Mouse (Mus musculus) adrenal gland, postnatal 10 days (tissue): ENCODE data around the gene Cbr3. TPM values are rescaled to one million over a fixed set of nuclear protein-coding genes. Genes with fewer than 3 reads are reported as not detected.
A peak's percentile ranks its signal among the peaks of the same experiment; 100 is the strongest.

ENCODE experiments used
- DNase-seq: peaks from one replicate; pipeline ENCODE4 v3.0.0; 2021; ENCODE audit warnings: mixed read lengths
- total RNA-seq, 2 experiments: library from RNA; stranded (reverse); gene quantifications; 2 replicates each; pipeline ENCODE4 v1.2.3; 2021

Cbr3 gene
- total RNA-seq, 2 experiments from 2014 or later = 8.7 to 8.8 TPM

DNA sequence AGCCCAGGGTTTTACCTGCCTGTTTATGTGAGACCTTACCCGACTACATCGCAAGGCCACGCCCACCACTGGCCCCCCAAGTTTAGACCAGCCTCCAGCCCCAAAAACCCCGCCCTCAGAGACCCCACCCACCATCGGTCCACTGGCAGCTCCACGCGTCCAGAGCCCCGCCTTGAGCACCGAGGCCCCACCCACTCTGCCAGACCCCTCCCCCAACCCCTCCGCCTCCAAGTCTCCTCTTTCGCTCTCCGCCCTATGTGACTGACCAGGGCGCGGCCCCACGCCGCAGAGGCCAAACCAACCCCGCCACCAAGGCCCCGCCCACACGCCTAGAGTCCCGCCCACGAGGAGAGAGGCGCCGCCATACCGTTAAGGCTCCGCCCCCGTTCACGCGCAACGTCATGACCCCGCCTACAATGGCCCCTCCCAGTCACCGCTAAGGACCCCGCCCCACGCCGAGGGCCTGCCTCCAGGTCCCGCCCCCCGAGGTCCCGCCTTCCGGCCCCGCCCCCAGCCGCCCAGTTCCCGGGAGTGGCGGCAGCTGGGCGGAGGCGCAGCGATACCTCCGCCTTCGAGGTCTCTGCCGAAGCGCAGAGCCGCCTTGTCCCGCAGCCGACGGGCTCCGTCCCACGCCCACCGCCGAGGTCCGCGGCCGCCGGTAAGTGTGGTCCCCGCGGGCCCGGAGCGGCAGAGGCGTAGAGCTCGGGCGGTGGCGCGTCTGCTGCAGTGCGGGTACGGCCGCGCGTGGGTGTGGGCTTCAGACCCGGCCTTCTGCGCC, 28.6 kb downstream of the Cbr3 start, which contains the start of gene Dop1b:
TSS of gene Dop1b (plus strand) at position 494 of the 778 bp plus-strand sequence.
- peak; percentile 100 for DNase-seq

DNA sequence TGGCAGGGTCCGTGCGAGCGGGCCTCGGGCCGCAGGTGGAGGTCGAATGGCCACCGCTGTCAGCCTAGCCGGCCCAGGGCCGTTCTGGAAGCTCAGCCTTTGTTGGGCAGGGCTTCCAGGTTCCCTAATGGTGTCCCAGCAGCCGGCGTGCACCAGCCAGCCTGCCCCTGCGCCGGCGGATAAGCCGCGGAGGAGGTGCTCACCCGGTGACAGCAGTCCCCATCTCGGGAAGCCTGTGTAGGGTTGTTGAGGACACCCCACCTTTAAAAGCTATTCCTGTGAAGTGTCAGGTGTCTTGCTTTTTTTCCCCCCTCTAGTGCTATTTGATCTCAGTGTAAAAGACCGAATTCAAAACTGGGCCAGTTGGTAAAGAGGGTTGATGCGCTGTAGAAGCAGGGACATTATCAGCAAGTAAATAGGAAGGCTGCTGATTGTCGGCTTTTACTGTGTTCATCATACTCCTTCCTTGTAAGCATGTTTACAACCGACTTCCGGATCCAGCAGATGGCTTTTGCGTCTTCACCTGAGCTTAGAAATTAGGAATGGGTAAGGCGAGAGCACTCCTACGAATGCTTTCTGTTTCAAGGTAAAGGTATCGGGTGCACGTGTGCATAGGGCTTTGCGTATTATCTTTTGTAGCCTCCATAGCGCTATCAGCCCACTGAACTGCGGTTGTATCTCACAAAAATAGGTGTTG, 29.3 kb downstream of the Cbr3 start:
- DNase-seq = peak; percentile 66

DNA sequence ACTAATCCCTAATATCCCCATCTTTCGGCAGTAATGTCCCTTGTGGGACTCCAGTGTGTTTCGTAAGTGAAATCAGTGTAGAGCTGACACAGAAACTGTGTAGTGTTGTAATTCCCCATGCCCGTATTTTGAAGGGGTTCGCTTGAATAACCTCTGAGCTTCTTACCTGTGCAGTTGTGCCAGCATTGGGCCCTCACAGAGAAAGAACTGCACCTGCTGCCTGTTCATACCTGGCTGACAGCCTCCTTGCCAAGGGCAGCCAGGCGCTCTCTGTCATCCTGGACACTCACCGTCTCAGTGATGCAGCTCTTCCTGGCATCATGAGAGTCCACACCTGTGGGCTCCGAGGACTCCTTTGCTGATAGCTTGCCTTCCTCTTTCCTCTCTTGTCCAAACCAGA, 30.0 kb downstream of the Cbr3 start:
- DNase-seq = no peak

DNA sequence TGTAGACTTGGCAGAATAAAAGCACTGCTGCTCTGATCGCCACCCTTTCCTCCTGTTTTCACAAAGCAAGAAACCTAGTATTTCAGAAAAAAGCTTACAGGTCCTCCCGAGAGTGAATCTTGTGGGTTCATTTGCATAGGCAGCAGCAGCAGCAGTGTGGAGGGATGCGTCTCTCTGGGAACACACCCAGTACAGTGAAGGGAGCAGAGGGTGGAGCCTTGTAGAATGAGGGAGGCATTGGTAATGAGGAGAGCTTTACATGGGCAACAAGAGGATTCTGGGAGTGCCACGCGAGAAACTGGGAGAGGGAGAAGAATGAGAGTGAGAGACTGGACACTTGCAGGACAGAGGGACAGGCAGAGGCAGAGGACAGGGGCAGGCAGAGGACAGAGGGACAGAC, 31.4 kb downstream of the Cbr3 start:
- DNase-seq = no peak

DNA sequence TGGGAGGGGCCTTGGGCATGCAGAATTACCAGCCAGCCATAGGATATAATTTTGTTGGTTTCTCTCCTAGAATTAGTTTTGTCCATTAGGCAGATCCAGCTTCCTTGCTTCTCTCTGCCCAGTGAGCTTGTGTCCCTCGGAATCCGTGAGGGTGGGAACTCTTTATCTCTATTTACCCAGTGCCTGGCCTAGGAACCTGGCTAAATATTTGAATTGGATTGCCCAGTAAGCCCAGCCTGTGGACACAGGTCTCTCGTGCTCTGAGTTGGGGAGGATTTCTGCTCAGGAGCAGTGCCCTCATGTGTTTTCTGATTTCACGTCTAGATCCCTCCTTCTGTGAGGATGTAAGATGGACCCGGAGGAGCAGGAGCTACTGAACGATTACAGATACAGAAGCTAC, 32.8 kb downstream of the Cbr3 start:
- no peak for DNase-seq

DNA sequence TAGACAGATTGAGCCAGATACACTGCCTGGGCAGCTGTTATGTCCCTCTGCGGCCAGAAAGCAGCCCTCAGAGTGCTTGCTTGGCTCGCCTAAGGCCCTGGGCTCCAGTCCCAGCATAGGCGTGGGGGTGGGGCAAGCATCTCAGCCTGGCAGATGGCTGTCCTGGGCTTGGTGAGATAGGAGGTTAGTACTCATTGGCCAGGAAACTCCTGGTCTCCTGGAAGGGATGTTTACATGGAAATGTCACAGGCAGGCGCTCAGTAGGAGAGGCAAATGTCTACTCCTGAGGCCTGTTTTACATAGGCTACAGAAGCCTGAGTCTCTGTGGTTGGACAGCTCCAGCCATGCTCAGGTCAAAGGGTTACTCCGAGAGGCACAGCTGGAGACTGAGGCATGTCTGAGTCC, 34.3 kb downstream of the Cbr3 start:
- DNase-seq = peak; percentile 87

DNA sequence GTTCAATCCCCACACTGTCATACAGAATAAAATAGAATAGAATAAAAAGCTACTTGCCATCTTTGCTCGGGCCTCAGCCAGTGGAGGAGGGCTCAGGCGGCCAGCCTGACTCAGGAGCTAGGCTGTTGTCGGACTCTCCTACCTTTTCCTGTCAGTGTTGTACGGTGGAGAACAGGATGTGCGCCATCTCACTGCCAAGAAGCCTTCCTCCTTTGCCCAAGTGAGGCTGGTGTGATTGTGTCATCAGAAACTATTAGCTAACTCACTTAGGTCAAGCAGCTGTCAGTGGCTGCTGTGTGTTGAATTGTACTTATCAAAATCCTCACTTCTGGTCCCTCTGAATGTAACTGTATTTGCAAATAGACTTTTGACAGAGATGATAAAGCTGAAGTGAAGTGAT, 38.8 kb downstream of the Cbr3 start:
- peak; percentile 24 for DNase-seq

DNA sequence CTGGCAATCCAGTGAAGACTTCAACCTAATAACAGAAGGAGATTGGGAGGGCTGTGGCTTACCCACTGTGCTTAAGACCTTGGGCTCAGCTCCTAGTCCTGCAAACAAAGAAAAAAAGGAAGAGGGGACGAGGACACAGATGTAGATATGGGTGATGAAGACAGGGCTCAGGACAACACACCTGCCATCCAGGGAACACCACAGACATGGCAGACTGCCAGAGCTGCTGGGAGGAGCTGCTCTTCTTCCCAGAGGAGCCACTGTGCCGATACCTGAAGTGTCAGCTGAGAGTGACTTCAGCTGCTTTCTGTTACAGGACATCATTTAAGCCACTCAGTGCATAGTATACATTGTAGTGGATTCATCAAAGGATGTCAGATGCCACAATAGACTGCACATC, 39.5 kb downstream of the Cbr3 start:
- no peak for DNase-seq

DNA sequence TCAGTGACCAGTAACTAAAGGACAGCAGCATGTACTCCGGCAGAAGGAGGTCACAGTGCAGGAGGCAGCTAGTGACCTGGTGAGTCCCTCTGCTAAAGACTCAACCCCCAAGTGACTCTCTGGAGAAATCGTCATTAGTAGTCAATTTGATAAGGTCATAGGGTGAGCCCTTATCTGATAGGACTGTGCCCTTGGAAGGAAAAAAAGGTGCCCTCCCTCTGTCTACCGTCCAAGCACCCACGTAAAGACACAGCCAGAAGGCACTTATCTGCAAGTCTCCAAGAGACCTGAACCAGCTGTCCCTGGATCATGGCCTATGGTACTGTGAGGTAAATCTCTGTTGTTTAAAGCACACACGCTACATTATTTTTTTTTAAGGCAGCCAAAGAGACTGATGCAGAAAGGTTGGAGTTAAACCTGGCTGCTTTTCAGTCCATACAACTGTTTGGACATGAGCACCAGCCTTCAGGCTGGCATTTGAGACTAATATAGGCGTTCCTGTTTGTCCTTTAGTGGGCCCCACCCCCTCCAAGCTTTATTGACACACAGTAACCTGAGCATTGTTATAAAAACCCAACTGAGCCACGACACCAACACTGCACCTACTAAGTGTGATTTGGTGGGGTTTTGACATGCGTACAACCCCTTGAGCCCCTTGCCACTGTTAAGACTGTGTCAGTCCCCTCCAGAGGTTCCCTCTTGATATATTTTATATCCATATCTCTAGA, 42.6 kb downstream of the Cbr3 start:
- DNase-seq = no peak

DNA sequence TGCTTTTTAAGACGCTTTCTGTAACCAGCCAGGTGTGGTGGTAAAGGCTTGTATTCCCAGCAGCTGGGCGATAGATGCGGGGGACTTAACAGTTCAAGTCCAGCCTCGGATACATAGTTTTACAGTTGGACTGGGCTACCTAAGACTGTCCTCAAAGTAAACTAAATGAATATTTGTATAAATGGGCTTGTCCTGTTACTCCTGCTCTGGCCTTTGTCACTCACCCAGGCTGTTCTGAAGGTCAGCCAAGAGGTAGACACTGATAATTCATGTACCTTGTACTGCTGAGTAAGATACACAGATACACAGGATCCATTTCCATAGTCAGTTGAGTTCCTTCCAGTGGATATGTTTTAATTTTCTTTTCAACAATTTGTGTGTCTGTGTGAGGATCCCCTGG, 43.2 kb downstream of the Cbr3 start:
- no peak for DNase-seq

DNA sequence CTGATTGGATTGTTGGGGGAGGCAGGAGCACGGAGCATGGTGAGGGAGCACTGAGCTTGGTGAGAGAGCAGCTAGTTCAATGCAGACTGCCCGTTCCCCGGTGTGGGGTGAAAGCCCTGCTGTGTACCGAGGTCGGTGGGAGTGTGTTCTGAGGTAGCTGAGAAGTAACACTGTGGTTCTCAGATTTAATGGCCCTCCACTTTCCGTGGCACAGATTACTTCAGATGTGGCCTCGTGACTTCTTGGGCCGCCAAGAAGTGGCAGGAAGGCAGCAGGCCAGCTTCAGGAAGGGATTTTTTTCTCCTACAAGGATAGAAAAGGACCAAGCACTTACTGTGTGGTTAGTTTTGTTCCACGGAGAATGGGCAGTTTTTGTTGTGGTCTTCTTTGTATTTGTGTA, 45.7 kb downstream of the Cbr3 start:
- no peak for DNase-seq

DNA sequence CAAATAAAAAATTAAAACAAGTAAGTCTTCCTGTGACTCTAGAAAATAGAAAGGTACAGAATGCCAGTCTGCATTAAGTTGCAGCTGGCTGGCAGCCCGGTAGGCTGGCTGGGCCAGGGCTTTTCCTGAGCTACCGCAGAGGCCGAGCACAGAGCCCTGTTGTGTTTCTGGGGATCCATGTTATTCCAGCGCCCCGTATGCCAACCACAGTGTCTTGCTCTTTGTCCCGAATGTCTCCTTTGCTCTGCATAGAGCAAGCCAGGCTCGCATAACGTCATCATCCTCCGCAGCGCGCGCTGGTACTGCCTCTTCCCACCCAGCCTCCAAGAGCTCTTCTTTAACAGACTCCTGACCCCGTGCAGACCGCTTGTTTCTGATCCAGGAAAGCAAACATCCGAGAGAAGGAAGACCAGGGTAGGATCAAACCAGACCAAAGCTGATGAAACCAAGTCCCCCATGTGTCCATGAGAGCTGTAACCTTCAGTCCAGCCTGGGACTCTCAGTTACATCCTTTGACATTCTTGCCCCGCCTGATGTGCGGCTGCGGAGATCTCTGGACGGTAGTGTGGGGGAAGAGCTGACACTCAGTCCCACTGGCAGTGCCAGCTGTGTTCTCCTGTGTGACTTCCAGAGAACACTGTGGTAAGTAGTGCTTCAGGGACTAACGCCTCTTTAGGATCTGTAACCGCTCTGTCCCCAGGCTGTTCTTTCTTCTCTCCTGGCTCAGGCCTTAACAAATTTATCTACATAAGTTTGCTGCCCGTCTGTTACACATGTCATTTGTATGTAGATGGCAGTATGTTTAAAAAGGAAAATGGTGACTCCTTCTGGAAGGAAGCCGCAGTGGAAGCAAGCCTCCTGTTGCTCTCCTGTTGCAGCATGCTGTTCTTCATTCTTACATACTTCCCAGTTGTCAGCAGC, 47.0 kb downstream of the Cbr3 start:
- DNase-seq = peak; percentile 38

DNA sequence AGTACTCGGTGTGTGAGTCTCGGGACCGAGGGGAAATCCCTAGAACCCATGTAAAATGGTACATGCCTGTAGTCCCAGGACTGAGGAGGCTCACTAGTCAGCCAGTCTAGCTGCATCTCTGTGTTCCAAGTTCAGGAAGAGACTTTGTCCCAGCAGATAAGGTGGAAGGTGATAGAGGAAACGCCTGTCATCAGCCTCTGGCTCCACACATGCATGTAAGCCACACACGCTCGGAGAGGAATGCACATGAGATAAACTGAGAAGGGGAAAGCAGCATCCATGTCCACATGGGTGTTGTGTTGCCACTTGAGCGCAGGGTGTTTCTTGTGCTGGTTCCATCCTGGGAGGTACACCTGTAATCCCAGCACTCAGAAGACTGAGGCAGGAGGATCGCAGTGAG, 48.3 kb downstream of the Cbr3 start:
- no peak for DNase-seq

DNA sequence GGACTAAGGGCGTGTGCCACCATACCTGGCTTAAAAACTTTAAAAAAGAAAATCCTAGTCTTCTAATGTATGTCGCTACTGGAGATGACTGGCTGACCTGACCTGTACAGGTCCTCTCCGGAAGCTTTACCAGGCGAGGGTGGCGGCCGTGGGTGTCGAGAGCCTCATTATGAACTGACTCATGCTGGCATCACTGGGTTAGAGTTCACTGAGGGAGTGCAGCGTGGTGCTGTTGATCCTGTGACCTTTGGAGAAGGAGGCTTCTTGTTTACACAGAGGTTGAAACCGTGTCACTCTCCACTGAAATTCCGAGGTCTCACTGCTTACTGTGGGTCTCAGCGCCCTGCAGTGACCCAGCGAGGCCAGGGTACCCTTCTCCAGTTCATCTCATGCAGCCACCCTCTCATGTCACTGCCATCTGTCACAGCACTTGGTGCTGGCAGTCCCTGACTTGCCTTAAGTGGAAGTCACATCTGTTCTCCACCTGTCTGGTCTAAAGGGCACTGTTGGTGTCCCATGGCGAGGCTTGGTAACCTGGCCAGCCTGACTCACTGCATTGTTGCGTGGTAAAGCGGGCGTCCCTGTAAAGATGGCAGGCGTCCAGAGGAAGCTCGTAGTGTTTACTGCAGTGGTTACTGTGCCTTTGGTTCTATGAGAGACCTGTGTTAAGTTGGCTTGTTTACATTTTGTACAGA, 50.0 kb downstream of the Cbr3 start:
- no peak for DNase-seq

DNA sequence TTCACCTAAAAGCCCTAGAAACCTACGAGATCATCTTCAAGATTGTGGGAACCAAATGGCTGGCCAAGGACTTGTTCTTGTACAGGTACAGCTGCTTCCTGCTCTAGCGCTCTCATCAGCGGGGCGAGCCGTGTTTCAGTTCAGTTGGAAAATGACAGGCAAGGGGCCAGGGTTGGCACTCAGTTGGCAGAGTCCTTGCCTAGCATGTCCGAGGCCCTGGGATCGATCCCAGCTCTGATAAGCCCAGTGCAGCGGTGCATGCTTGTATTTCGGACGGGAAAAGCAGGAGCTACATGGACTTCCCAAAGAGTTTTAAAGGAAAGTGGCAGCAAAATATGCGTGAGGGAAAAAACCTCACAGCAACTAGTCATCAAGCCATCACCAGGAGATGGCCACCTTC, 56.2 kb downstream of the Cbr3 start:
- DNase-seq = no peak

Other genes with a start within 250 kb of the Cbr3 start
- gene Setd4, start 79.2 kb upstream of the Cbr3 start, total RNA-seq = 1 to 10 TPM; 8.6 to 8.8 TPM
- gene Cbr1, start 77.4 kb upstream of the Cbr3 start, total RNA-seq = 100 to 1,000 TPM; 126 to 131 TPM
- 1 to 10 TPM; 7.5 TPM for gene Gm5678, start 55.1 kb upstream of the Cbr3 start, total RNA-seq
- gene Dop1b, start 28.7 kb downstream of the Cbr3 start, total RNA-seq = 10 to 100 TPM; 21.2 to 27.4 TPM
- 10 to 100 TPM; 30.1 to 45.4 TPM for gene Morc3, start 148.9 kb downstream of the Cbr3 start, total RNA-seq
- 10 to 100 TPM; 10.1 to 14.5 TPM for gene Chaf1b, start 200.7 kb downstream of the Cbr3 start, total RNA-seq